Mouse (Mus musculus): ENCODE results near the gene Neu2.

DNA sequence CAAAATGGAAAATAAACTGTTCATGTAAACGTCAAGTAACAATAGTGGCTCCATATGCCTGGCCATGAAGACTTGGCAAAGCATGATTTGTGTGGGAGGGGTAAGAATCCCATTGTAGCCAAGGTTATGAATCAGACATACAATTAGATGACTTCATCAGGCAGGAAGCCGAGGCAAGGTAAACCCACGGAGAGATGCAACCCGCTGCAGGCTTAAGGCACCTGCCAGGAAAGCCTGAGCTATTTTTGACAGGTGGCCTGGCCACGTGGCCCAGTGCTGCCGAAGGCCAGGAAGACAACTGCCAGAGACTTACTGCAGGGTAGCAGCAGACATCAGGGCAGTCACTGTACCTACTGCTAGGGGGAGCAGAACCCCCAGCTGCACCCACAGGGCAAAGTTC is 23.3 kb upstream of the Neu2 start:
- TF ChIP-seq CTCF (IDR thresholded peaks at IDR 0.05; ENCODE audit: insufficient read depth, low read depth, low read length) (no peak), POLR2A (IDR thresholded peaks at IDR 0.05; ENCODE audit: insufficient read depth, low read depth, low read length) (no peak)

Measured in olfactory bulb, adult 2 months (tissue).